Mouse (Mus musculus): ENCODE results near the gene Olfr460.
A peak's percentile ranks its signal among the peaks of the same experiment; 100 is the strongest.
"Not testable (repeated sequence)": the region's sequence is repeated elsewhere in the genome, so short reads cannot be mapped to it uniquely, and the experiment has no call there.

Gene Olfr460

GRCm38 (mm10) chr6:40569187-40569586 lies at the start of gene Olfr460:
TSS of gene Olfr460 (plus strand) at chr6:40569487.
- no peak for DNase-seq (ENCODE audit: low read depth, low spot score)

GRCm38 (mm10) chr6:40544690-40545089 lies 24.6 kb upstream of the Olfr460 start:
- DNase-seq (ENCODE audit: low read depth, low spot score): no peak

GRCm38 (mm10) chr6:40554950-40555349 lies 14.3 kb upstream of the Olfr460 start, which contains the start of gene Olfr461:
TSS of gene Olfr461 (minus strand) at chr6:40555050.
- no peak for DNase-seq (ENCODE audit: low read depth, low spot score)

GRCm38 (mm10) chr6:40573618-40574017 lies 4.3 kb downstream of the Olfr460 start:
- no peak for DNase-seq (ENCODE audit: low read depth, low spot score)

- DNase-seq (ENCODE audit: low read depth, low spot score): no peak
These were observed 7.0 kb downstream of the Olfr460 start for GRCm38 (mm10) chr6:40576305-40576704.

GRCm38 (mm10) chr6:40584336-40584735 lies 15.0 kb downstream of the Olfr460 start:
- no peak for DNase-seq (ENCODE audit: low read depth, low spot score)

- DNase-seq (ENCODE audit: low read depth, low spot score): no peak
These were observed 16.4 kb downstream of the Olfr460 start, which contains the start of gene Clec5a for GRCm38 (mm10) chr6:40585645-40586044. TSS of gene Clec5a (minus strand) at chr6:40585821.

- no peak for DNase-seq (ENCODE audit: low read depth, low spot score)
These were observed 19.1 kb downstream of the Olfr460 start for GRCm38 (mm10) chr6:40588346-40588745.

- peak; percentile 36 for DNase-seq (ENCODE audit: low read depth, low spot score)
These were observed 25.7 kb downstream of the Olfr460 start for GRCm38 (mm10) chr6:40594804-40595550.

- DNase-seq (ENCODE audit: low read depth, low spot score): not testable (repeated sequence)
These were observed 29.3 kb downstream of the Olfr460 start for GRCm38 (mm10) chr6:40598546-40598945.

GRCm38 (mm10) chr6:40607431-40607830 lies 38.1 kb downstream of the Olfr460 start:
- peak; percentile 37 for DNase-seq (ENCODE audit: low read depth, low spot score)

- DNase-seq (ENCODE audit: low read depth, low spot score): no peak
These were observed 41.0 kb downstream of the Olfr460 start for GRCm38 (mm10) chr6:40610244-40610643.

- DNase-seq (ENCODE audit: low read depth, low spot score): peak; percentile 87
These were observed 44.1 kb downstream of the Olfr460 start, which contains the start of gene Tas2r138 for GRCm38 (mm10) chr6:40613260-40613852. TSS of gene Tas2r138 (minus strand) at chr6:40613310.

- DNase-seq (ENCODE audit: low read depth, low spot score): peak; percentile 45
These were observed 48.7 kb downstream of the Olfr460 start for GRCm38 (mm10) chr6:40617965-40618364.

Measured in A20 (cell line).